Mouse (Mus musculus): ENCODE data around the gene Taok3.

DNA sequence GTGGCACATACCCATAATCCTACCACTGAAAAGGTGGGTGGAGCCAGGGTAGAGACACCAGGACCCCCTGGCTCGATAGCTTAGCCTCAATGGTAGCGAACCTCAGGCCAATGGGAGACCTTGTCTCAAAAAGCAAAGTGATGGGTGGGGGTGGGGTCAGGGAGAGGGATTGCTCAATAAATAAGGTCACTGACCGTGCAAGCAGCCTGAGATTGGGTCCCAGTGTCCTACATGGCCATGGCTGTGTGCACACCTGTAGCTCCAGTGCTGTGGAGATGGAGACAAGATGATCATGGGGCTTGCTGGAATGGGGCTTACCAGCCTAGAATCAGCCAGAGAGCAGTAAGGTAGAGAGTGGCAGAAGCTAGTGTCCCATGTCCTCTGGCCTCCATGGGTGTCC is 131.8 kb downstream of the Taok3 start:
- TF ChIP-seq CTCF (conservative IDR thresholded peaks at IDR 0.05 in 1 of 2, IDR thresholded peaks at IDR 0.05 in 1 of 2; ENCODE audit: low read depth in 2 of 2, low read length in 2 of 2) (no peak), POLR2AphosphoS2 (IDR thresholded peaks at IDR 0.05; ENCODE audit: low read depth, low read length) (no peak), GABPA (IDR thresholded peaks at IDR 0.05; ENCODE audit: insufficient replicate concordance, low read depth, low read length) (no peak), ZC3H11A (IDR thresholded peaks at IDR 0.05; ENCODE audit: low read depth, low read length) (no peak), NRF1 (IDR thresholded peaks at IDR 0.05; ENCODE audit: low read depth, low read length) (no peak), BHLHE40 (IDR thresholded peaks at IDR 0.05; ENCODE audit: low read depth, low read length) (no peak), MEF2A (IDR thresholded peaks at IDR 0.05; ENCODE audit: borderline replicate concordance, low read depth, low read length) (no peak), POLR2A (IDR thresholded peaks at IDR 0.05; ENCODE audit: low read depth, low read length) (no peak), MAFK (IDR thresholded peaks at IDR 0.05; ENCODE audit: insufficient replicate concordance, low read length) (no peak), EP300 (IDR thresholded peaks at IDR 0.05; ENCODE audit: low read length) (no peak), MAX (IDR thresholded peaks at IDR 0.05; ENCODE audit: low read length) (no peak), HCFC1 (IDR thresholded peaks at IDR 0.05; ENCODE audit: low read depth, low read length) (no peak), ZNF384 (IDR thresholded peaks at IDR 0.05; ENCODE audit: low read depth, low read length) (no peak)
